Mouse (Mus musculus) heart, adult 2 months (tissue): Measurements from ENCODE around the gene Lrrc7.

Experiments
- CTCF ChIP-seq: fragments of 200-600 bp; IDR thresholded peaks from 2 replicates; pipeline ENCODE4 v1.8.1; 2022; ENCODE audit warnings: antibody characterized with exemption, mild to moderate bottlenecking, moderate library complexity
- POLR2A ChIP-seq: fragments of 200-500 bp; IDR thresholded peaks from 2 replicates; pipeline ENCODE4 v1.6.1; 2011; ENCODE audit warnings: mild to moderate bottlenecking, low read depth, low read length, control low read depth; ENCODE audit not compliant: insufficient read depth

DNA sequence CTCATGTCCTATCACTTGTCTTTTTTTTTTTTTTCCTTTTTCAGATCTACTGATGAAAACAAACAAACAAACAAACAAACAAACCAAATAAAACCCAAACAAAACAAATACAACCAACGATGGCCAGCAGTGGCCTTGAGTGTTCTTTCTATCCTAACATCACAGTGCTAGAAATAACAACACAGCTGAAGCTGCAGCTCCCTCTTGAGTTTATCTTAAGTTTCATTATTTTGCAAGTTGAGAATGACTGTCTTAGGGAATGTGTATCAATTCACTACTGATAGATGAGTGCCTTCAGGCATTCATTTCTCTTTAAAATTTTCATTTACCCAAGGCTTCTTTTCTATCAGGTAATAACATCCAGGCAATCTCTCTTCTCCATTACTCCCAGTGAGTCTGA is 291.1 kb downstream of the Lrrc7 start:
- TF ChIP-seq CTCF (no peak), POLR2A (no peak)
